Mouse (Mus musculus) testis, adult 2 months (tissue): ENCODE measurements at regions not wholly inside any gene's neighbourhood (a gene's known extent, or its start where the extent isn't known, plus 50 kb on each side); places are given as distances from the start of the nearest gene placed in this dataset.

Source experiments
- CTCF ChIP-seq: fragments of 200-500 bp; IDR thresholded peaks from 2 replicates; pipeline ENCODE4 v1.5.1; 2012; ENCODE audit warnings: low read depth, mild to moderate bottlenecking, inconsistent platforms, low read length, moderate library complexity; ENCODE audit not compliant: control insufficient read depth, insufficient read depth, insufficient replicate concordance
- POLR2A ChIP-seq: fragments of 200-500 bp; IDR thresholded peaks from 2 replicates; pipeline ENCODE4 v1.6.1; 2012; ENCODE audit warnings: low read depth, mild to moderate bottlenecking, inconsistent platforms, low read length, moderate library complexity; ENCODE audit not compliant: control insufficient read depth

GRCm38 (mm10) chr2:93133301-93133971, 53.9 kb upstream of the Trp53i11 start:
- no peak for TF ChIP-seq CTCF
- no peak for TF ChIP-seq POLR2A
